11 mouse cellular contexts compared by ENCODE assay signal in the genomic region with DNA sequence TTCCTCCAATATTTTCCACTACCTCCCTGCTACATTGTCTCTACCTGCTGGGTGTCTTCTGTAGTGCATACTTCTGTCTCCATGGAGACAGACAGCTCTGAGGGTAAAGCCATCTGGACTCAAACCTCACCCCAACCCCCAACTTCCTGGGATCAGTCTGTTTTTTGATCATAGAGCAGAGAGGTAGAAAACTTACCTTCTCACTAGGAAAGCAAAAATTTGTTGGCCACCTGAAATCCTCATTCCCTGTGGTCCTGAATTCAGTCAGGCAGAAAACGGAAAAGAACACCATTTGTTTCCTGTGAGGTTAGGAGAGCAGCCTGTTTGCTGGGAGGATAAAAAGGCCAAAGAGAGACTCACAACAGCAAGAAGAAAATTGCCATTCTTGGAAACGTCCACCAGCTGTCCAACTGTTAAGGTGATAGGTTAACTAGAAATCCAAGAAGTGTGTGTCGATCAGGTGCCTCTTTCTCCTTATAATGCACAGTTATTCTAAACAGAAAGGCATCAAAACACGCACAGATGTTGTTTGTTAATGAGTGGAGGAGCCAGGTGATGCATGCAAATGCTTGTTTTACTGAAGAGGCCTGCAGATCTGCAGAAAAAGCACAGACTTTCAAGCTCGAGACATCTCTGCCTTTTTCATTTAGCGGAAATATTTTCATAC.
DNase-seq lines count a peak whose midpoint lies in the region; ATAC-seq and TF ChIP-seq lines count a peak whose summit lies in the region.
"Had no signal": no experiment of that assay in that cellular context is flagged by ENCODE, and none has a peak within 500 bp of the region (broad histone marks: within the 10 kb centered on the region; RNA-seq: fewer than 3 reads in every experiment).

No protein-coding gene starts in this region.

- no peak overlapping the region for H3K9ac ChIP-seq in hindbrain, embryonic 16.5 days (ENCODE audit: low read depth, low read length)
- H3K9ac ChIP-seq in neural tube, embryonic 13.5 days, result no peak overlapping the region
- H3K9ac ChIP-seq in heart, adult 2 months (ENCODE audit: low read depth, low read length), result no peak overlapping the region

- H3K4me2 ChIP-seq in hindbrain, embryonic 16.5 days (ENCODE audit: low read length), result peak overlapping the region; percentile 7; the same call in 1 of the 2 replicates
- H3K4me2 ChIP-seq in neural tube, embryonic 13.5 days, result no peak overlapping the region

- H3K4me3 ChIP-seq in hindbrain, embryonic 16.5 days (ENCODE audit: low read length), result no peak overlapping the region
- H3K4me3 ChIP-seq in neural tube, embryonic 13.5 days, result no peak overlapping the region
- no peak overlapping the region for H3K4me3 ChIP-seq in heart, adult 2 months

- no peaks in the 10 kb centered on the region for H3K9me3 ChIP-seq in hindbrain, embryonic 16.5 days (ENCODE audit: control insufficient read depth, low read length)
- H3K9me3 ChIP-seq in neural tube, embryonic 13.5 days, result no peaks in the 10 kb centered on the region

- H3K36me3 ChIP-seq in hindbrain, embryonic 16.5 days (ENCODE audit: control insufficient read depth, insufficient read depth, low read length), result no peaks in the 10 kb centered on the region
- no peaks in the 10 kb centered on the region for H3K36me3 ChIP-seq in neural tube, embryonic 13.5 days
- no peaks in the 10 kb centered on the region for H3K36me3 ChIP-seq in heart, adult 2 months (ENCODE audit: control insufficient read depth, insufficient read depth, low read length)

- DNase-seq in right cerebral cortex, adult 18-20 months, result peak; percentile 17
- no peak for DNase-seq in right cerebral cortex, postnatal 36 days (ENCODE audit: low spot score in 2 of 2)
- DNase-seq in embryo, embryonic 9.5 days (ENCODE audit: extremely low spot score), result peak; percentile 19
- no peak for DNase-seq in heart, adult 2 months
- DNase-seq in adrenal gland, postnatal 36 days, result no peak
- no peak for DNase-seq in kidney, postnatal 10 days
- DNase-seq: gastrocnemius, postnatal 36 days had no signal

- no peaks in the 10 kb centered on the region for H3K27me3 ChIP-seq in hindbrain, embryonic 16.5 days (replicated peaks; ENCODE audit: control insufficient read depth, insufficient read depth, low read length)
- no peaks in the 10 kb centered on the region for H3K27me3 ChIP-seq in neural tube, embryonic 13.5 days
- H3K27me3 ChIP-seq in heart, adult 2 months (ENCODE audit: control insufficient read depth, insufficient read depth, low read length), result no peaks in the 10 kb centered on the region; the same call in 1 of the 2 replicates

- peak; percentile 86 for ATAC-seq in hindbrain, embryonic 16.5 days
- peak; percentile 53; the same call in 1 of the 2 replicates for ATAC-seq in neural tube, embryonic 13.5 days (ENCODE audit: low read depth)
- ATAC-seq: intestine, postnatal 0 days had no signal

- peaks cover 5% of the 10 kb centered on the region for H3K4me1 ChIP-seq in hindbrain, embryonic 16.5 days (ENCODE audit: control insufficient read depth, insufficient read depth, low read depth, low read length)
- H3K4me1 ChIP-seq in neural tube, embryonic 13.5 days (replicated peaks), result peaks cover 13% of the 10 kb centered on the region
- no peaks in the 10 kb centered on the region; the same call in 1 of the 2 replicates for H3K4me1 ChIP-seq in heart, adult 2 months (ENCODE audit: control insufficient read depth, insufficient read depth, low read length)

- peak overlapping the region; percentile 64 for H3K27ac ChIP-seq in hindbrain, embryonic 16.5 days (ENCODE audit: low read depth, low read length)
- peak overlapping the region; percentile 42; the same call in 1 of the 2 replicates for H3K27ac ChIP-seq in neural tube, embryonic 13.5 days (replicated peaks)
- no peak overlapping the region for H3K27ac ChIP-seq in heart, adult 2 months
- H3K27ac ChIP-seq: macrophage had no signal

- TF ChIP-seq CTCF in heart, adult 2 months (IDR thresholded peaks at IDR 0.05), result no peak

- intact Hi-C loops in heart, adult 2 months (cut with DNase I), result no loop called here

- WGBS in hindbrain, embryonic 16.5 days, result 40% methylated on average over 6 of the region's 6 CpGs
- WGBS in neural tube, embryonic 13.5 days, result 51% methylated on average over 6 of the region's 6 CpGs
- 67% methylated on average over 6 of the region's 6 CpGs for WGBS in heart, adult 2 months

- no peak for TF ChIP-seq POLR2A in heart, adult 2 months (IDR thresholded peaks at IDR 0.05; ENCODE audit: insufficient read depth, low read depth, low read length)

- TF ChIP-seq EP300 in heart, adult 2 months (IDR thresholded peaks at IDR 0.05; ENCODE audit: insufficient read depth, low read depth, low read length), result no peak

- H3K79me2 ChIP-seq in heart, adult 2 months (replicated peaks; ENCODE audit: control insufficient read depth, insufficient read depth, low read length), result no peaks in the 10 kb centered on the region

Comparison
In these comparisons a context has a peak if more than half of its experiments do, and no peak if none do; other contexts are left out.
1. DNase-seq: peak in right cerebral cortex, adult 18-20 months (single experiment) and embryo, embryonic 9.5 days (single experiment); none in right cerebral cortex, postnatal 36 days (0 of 2), heart, adult 2 months (0 of 2), adrenal gland, postnatal 36 days (0 of 2) and kidney, postnatal 10 days (single experiment).